Mouse (Mus musculus) heart, adult 2 months (tissue): ENCODE data around the gene Hddc2. TPM values are rescaled to one million over a fixed set of nuclear protein-coding genes. Genes with fewer than 3 reads are reported as not detected.

Source experiments
- DNase-seq, 2 experiments: peaks; one replicate each; pipeline ENCODE4 v3.0.0; 2021
- H3K27ac ChIP-seq: fragments of 200-600 bp; 2 replicates; pipeline ENCODE4 v1.8.1; 2022
- H3K27me3 ChIP-seq: fragments of 200-500 bp; 2 replicates; pipeline ENCODE4 v1.6.1; 2012; ENCODE audit warnings: mild to moderate bottlenecking, low read length, inconsistent platforms, mixed read lengths; ENCODE audit not compliant: control insufficient read depth, insufficient read depth
- H3K36me3 ChIP-seq: fragments of 200-500 bp; 2 replicates; pipeline ENCODE4 v1.6.1; 2012; ENCODE audit warnings: low read length, inconsistent platforms; ENCODE audit not compliant: control insufficient read depth, insufficient read depth
- H3K4me1 ChIP-seq: fragments of 200-500 bp; 2 replicates; pipeline ENCODE4 v1.6.1; 2011; ENCODE audit warnings: low read length; ENCODE audit not compliant: control insufficient read depth, insufficient read depth
- H3K4me3 ChIP-seq: fragments of 200-600 bp; 2 replicates; pipeline ENCODE4 v1.8.1; 2022
- H3K79me2 ChIP-seq: fragments of 200-500 bp; replicated peaks from 2 replicates; pipeline ENCODE4 v1.6.1; 2012; ENCODE audit warnings: mild to moderate bottlenecking, inconsistent platforms, low read length, moderate library complexity, mixed read lengths; ENCODE audit not compliant: control insufficient read depth, insufficient read depth
- H3K9ac ChIP-seq: fragments of 200-500 bp; 2 replicates; pipeline ENCODE4 v1.6.1; 2012; ENCODE audit warnings: low read depth, mild to moderate bottlenecking, control low read depth, inconsistent platforms, low read length, mixed read lengths
- CTCF ChIP-seq: fragments of 200-600 bp; IDR thresholded peaks from 2 replicates; pipeline ENCODE4 v1.8.1; 2022; ENCODE audit warnings: antibody characterized with exemption, mild to moderate bottlenecking, moderate library complexity
- EP300 ChIP-seq: fragments of 200-500 bp; IDR thresholded peaks from 2 replicates; pipeline ENCODE4 v1.6.1; 2011; ENCODE audit warnings: low read depth, low read length, control low read depth; ENCODE audit not compliant: insufficient read depth
- POLR2A ChIP-seq: fragments of 200-500 bp; IDR thresholded peaks from 2 replicates; pipeline ENCODE4 v1.6.1; 2011; ENCODE audit warnings: mild to moderate bottlenecking, low read depth, low read length, control low read depth; ENCODE audit not compliant: insufficient read depth
- WGBS: fragments of 180-500 bp; shearing (Covaris S2); methylation state at CpG from one replicate; pipeline ENCODE4 v1.1.7; 2018; 5-methylcytosine and 5-hydroxymethylcytosine counted together
- intact Hi-C: fragments of 180-260 bp; cut with DNase I; formaldehyde crosslinking; loops from one replicate; pipeline ENCODE4 v1.15.1; 2025
- polyA plus RNA-seq: library from polyadenylated mRNA; depleted of rRNA; stranded (reverse); fragments of >200 nt; gene quantifications from 2 replicates; pipeline ENCODE4 v1.2.3, GENCODE M21; 2012
- total RNA-seq, 2 experiments: library from RNA; stranded (reverse); gene quantifications; 2 replicates each; pipeline ENCODE4 v1.2.3; 2021

Gene Hddc2
- total and polyA plus RNA-seq, 3 experiments: 2.1 to 7.3 (median 5.8) TPM

DNA sequence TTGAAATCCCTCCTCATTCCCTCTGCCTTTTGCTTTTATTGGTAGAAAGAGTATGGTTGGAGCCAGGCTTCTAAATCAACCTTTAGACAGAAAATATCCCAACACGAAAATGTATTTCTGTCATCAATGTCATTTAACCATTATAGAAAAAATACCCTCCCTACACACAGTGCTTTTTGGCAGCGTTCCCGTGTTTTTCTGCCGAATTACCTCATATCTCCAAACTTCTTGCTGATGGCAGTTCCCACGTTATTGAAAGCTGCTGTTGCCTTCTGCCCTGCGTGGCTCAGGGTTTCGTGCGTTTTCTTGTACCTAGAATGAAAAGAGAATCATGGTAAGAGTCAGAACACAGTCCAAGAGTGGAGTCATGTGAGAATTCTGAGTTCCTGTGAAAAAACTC, 33.2 kb downstream of the Hddc2 start:
- no peaks in the 10 kb centered on the region for H3K79me2 ChIP-seq
- H3K4me3 ChIP-seq: no peak overlapping the region
- no peaks in the 10 kb centered on the region for H3K4me1 ChIP-seq
- DNase-seq: no peak
- no peak overlapping the region for H3K9ac ChIP-seq
- H3K27ac ChIP-seq: no peak overlapping the region
- no peaks in the 10 kb centered on the region for H3K27me3 ChIP-seq
- H3K36me3 ChIP-seq: no peaks in the 10 kb centered on the region
- TF ChIP-seq POLR2A (no peak), EP300 (no peak), CTCF (no peak)
- intact Hi-C loops: no loop called here
- WGBS: 66% methylated on average over 8 of the region's 8 CpGs

- no peak overlapping the region for H3K4me3 ChIP-seq
- no peak overlapping the region for H3K9ac ChIP-seq
- H3K79me2 ChIP-seq: no peaks in the 10 kb centered on the region
- no peak for TF ChIP-seq EP300
- no peak for TF ChIP-seq CTCF
- TF ChIP-seq POLR2A: no peak
- H3K4me1 ChIP-seq: no peaks in the 10 kb centered on the region
- H3K27me3 ChIP-seq: no peaks in the 10 kb centered on the region
- no peaks in the 10 kb centered on the region for H3K36me3 ChIP-seq
- no peak overlapping the region for H3K27ac ChIP-seq
- no peak for DNase-seq
- intact Hi-C loops: no loop called here
- 67% methylated on average over 2 of the region's 2 CpGs for WGBS
These were observed 37.9 kb downstream of the Hddc2 start for GRCm38 (mm10) chr10:31351056-31351455.

DNA sequence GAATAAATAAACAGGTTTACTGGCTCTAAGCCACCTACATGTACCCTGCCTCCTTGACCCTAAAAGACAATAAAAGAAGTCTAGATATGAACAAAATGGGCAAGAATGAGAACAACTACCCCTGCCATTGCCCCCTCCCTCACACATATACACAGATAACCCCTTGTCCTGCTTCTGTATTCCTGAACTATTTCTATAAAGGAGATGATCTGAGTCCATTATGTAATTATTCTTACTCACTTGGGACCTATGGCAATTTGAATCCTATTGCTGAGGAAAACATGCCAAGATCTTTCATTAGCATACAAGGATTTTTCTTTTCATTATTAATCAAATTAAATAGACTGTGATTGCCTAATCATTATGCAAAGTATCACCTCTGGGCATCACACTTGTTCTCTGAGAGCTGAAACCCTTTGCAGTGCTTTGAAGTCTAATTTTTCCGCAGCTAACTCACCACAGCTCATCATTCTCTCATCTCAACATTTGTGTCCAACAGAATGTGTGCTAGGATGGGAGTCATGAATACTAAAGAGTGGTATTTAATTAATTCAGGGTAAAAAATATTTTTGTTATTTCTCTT, 39.8 kb downstream of the Hddc2 start:
- WGBS: 98% methylated on average over 1 of the region's 1 CpGs
- no peaks in the 10 kb centered on the region for H3K27me3 ChIP-seq
- no peak for DNase-seq
- no peak overlapping the region for H3K9ac ChIP-seq
- no peaks in the 10 kb centered on the region for H3K79me2 ChIP-seq
- TF ChIP-seq EP300: no peak
- no peak for TF ChIP-seq CTCF
- no peak for TF ChIP-seq POLR2A
- H3K4me1 ChIP-seq: no peaks in the 10 kb centered on the region
- intact Hi-C loops: no loop called here
- no peaks in the 10 kb centered on the region for H3K36me3 ChIP-seq
- H3K27ac ChIP-seq: no peak overlapping the region
- H3K4me3 ChIP-seq: no peak overlapping the region

DNA sequence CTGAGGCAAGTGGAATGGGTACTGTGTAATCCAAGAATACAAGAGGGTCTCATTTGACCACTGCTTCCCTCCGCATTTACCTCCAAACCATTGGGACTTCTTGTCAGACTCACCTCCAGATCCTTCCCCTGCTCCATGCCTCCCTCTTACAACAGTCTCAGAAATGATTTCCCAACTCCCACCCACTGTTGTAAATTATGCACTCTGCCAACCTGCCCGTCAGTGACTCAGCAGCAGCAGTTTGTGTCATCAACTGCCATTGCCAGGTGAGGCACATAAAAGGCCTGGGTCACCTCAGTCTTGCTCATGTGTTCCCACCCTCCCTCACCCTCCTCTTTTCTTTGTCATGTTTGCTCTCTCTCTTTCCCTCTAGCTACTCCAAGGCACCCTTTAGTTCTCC, 41.0 kb downstream of the Hddc2 start:
- TF ChIP-seq POLR2A (no peak), EP300 (no peak), CTCF (no peak)
- H3K4me3 ChIP-seq: no peak overlapping the region
- no peaks in the 10 kb centered on the region for H3K36me3 ChIP-seq
- 81% methylated on average over 2 of the region's 2 CpGs for WGBS
- H3K79me2 ChIP-seq: no peaks in the 10 kb centered on the region
- no peak for DNase-seq
- H3K4me1 ChIP-seq: no peaks in the 10 kb centered on the region
- no peaks in the 10 kb centered on the region for H3K27me3 ChIP-seq
- intact Hi-C loops: no loop called here
- no peak overlapping the region for H3K9ac ChIP-seq
- no peak overlapping the region for H3K27ac ChIP-seq

DNA sequence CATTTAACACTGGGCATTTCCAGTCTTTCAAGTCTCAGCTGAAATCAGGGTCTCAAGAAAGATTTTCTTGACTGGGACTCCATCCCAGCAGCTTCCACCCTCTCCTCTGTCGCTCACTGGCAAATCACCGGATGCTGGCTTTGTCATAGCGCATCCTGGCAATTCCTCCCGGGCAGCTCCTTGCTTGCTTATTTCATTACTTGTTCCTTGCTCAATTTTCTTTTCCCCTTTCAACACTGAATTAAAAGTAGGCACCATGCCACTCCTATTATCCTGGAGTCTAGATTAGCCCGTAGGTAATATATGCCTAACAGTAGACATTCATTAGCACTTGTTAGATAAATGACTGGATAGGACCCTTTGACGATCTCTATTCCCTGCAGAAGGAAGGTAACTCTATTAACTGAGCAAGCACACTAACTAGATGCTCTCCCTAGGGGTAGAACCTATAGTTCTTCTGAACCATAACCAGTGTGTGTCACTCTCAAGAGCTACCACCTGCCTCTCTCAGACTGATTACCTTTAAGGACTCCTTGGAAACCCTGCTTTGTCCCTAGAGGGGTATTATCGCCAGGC, 41.8 kb downstream of the Hddc2 start:
- TF ChIP-seq EP300 (no peak), POLR2A (no peak), CTCF (no peak)
- Histone ChIP-seq H3K9ac (no peak overlapping the region), H3K79me2 (no peaks in the 10 kb centered on the region), H3K27ac (no peak overlapping the region), H3K27me3 (no peaks in the 10 kb centered on the region), H3K4me1 (no peaks in the 10 kb centered on the region), H3K4me3 (no peak overlapping the region), H3K36me3 (no peaks in the 10 kb centered on the region)
- 82% methylated on average over 7 of the region's 7 CpGs for WGBS
- DNase-seq: no peak
- intact Hi-C loops: no loop called here

- Histone ChIP-seq H3K4me1 (no peaks in the 10 kb centered on the region), H3K79me2 (no peaks in the 10 kb centered on the region), H3K36me3 (no peaks in the 10 kb centered on the region), H3K9ac (no peak overlapping the region), H3K27me3 (no peaks in the 10 kb centered on the region), H3K27ac (no peak overlapping the region), H3K4me3 (no peak overlapping the region)
- no peak for DNase-seq
- TF ChIP-seq EP300 (no peak), CTCF (no peak), POLR2A (no peak)
- WGBS: 55% methylated on average over 4 of the region's 4 CpGs
- intact Hi-C loops: no loop called here
These were observed 46.6 kb downstream of the Hddc2 start for GRCm38 (mm10) chr10:31359749-31360148.
